Mouse (Mus musculus): ENCODE measurements around the gene Sfr1.

Gene Sfr1

DNA sequence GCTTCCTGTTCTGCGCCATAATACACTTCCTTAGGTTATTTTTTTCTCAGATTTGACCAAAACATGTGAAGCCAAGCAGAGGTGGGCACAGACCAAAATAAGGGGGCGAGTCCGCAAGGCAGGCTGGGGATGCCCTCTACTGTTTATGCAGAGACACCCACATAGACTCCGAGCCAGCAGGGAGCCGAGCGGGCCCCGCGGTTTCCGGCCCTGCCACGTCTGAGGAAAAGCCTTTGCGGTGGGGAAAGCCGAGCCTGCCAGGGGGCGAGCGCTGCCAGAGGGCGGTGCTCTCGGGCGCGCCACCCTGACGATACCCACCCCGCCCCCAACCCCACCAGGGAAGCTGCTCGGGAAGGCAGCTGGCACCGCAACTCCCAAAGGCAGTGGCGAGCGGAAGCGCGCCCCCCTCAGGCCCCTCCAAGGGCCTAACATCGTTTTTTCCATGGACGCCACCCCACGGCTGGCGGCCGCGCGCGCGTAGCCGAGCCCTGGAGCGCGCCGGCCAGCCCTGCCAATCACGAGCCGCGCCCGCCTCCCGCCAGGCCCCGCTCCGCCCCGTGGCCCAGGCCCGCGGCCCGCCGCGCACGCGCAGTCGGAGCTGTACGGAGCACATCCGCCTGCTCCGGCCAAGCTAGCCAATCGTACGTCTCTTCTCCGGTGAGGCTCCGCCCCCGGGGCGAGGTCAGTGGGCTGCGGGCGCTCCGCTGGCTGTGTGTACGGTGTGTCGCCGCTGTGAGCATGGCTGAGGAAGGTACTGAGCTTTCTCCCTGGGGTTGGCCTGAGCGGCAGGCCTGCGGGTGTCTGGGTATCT, at the start of gene Sfr1:
Gene Sfr1, plus strand, starts transcription at position 612 of the 811 bp plus-strand sequence.
- peak; percentile 100 for DNase-seq

DNA sequence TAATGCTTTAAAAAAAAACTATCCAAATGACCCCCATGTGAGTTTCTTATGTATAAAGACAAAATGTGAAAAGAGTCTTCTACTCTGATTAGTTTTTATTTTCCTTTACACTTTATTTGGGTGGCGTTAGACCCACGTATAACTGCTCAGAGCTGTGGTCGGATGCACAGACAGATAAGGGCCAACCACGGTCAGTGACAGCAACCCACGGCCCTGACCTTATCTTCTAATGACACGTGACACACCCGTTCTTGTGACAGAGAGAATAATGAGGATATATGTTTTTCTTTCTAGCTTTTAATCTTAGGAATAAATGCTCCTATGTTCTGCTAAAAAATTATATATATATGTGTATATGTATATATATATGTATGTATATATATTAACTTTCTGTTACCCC, 41.9 kb upstream of the Sfr1 start:
- no peak for DNase-seq

DNA sequence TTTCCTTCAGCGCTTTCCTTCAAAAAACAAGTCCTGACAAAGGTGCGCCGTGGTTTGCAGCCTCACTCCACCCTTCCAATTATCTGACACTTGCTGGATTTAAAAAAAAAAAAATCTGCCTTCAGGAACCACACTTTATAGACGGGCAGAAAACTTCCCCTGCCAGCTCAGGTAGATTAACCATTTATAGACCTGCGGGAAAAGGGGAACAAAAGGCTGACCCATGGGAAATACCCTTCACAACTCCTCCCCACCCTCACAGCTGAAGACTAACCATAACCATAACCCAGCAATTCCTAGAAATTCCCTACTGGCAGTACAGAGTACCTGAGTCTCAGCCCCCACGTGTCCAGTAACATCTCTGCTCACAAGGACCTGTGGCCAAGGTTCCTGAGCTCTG, 39.5 kb upstream of the Sfr1 start, which contains the start of gene Col17a1:
Gene Col17a1, minus strand, starts transcription at position 101 of the 400 bp plus-strand sequence.
- no peak for DNase-seq

DNA sequence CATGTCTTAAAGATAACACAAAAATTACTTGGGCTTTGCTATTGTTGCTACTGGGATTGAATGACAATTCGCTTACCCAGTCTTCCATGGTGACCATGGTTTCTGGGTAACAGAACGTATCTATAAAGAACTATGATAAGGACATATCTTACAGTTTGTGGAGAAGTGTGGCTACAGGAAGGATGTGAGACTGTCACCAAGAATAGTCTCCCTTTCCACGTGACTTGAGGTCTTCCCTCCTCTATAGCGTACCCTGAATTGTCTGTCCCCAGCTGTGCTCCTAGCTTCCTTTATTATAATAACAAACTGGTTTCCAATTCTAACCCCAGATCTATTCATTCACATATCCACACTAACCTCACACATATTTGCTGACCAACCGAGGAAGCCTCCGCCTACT, 35.8 kb upstream of the Sfr1 start:
- DNase-seq = no peak

DNA sequence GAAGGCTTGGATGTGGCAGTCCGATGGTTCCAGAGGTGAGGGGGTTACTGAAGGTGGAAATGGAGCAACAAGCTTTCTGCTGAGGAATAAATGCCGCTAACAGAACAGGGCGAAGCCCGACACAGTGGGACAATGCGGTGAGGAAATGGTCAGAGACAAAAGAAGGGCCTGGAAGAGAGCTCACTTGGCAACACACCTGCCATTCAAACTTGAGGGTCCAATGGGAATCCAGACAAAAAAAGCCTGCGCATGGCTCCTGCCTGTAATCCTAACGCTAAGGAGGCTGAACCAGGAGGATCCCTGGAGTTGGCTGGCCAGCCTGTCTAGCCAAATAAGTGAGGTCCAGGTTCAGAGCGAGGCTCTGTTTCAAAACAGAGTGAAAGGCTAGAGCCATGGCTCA, 35.1 kb upstream of the Sfr1 start:
- DNase-seq = no peak

DNA sequence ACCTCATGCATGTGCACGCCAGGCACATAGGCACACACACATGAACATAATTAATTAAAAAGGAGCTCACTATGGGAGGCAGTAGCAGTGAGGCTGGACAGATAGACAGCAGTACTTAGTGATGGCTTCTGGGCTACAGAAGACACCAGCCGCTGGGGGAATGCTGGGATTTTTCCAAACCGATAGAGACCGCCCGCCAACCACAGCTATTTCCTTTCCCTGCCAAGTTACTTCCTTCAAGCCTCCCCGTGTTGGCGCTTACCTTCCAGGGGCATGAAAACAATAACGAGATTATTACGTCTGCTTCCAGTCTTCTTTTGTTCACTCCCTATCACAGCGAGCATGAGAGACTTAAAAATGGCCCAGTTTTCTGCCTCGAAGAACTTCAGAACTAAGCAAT, 34.4 kb upstream of the Sfr1 start:
- no peak for DNase-seq

DNA sequence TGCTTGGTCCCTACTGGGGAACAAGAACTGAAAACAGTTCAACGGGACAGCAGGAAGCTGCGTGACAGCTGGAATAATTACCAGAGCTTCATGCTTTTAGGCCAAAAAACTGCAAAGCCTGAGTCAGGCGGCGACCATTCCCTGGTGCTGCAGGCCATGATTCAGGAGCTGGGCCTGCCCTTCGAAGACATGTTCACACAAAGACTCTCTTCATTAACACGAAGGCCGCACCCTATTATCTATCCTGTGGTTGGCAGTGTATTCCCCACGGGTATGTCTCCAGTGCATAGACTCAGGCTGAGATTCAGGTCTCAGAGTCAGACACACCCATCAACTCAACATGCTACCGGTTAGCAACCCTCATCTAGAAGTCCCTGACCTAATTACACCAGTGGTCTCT, 33.2 kb upstream of the Sfr1 start:
- DNase-seq = no peak

DNA sequence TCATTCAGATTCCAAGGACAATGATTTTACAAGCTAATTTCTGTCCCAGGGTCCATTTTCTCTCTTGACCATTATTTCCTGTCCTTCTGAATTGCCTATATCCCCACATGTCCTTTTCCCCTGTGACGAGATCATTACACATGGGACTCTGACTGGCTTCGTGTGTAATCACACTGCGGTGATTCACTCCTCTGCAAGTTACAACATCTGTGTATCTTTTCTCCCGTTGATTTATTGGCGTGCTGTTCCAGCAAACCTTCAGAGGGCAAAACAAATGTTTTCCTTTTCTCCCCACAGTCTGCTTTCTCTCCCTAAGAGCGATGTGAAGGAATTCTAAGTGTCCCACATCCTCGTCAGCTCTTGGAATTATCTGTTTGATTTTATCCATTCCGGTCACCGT, 31.7 kb upstream of the Sfr1 start:
- no peak for DNase-seq

DNA sequence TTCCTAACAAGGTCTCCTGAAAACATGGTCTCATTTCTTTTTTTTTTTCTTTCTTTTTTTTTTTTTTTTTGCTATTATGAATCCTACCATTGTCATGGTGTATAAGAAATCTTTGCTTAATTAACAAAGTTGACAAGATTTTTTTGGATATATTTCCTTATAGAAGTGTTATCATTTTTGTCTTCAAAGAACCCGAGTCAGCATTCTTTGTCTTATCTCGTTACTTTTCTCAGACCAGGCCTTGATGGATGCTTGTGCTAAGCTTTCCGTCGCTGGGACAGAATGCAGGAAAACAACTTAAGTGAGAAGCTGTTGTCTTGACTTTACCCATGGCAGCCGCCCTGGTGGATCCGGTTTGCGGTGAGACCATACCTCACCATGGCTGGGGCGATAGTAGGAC, 31.0 kb upstream of the Sfr1 start:
- DNase-seq = no peak

DNA sequence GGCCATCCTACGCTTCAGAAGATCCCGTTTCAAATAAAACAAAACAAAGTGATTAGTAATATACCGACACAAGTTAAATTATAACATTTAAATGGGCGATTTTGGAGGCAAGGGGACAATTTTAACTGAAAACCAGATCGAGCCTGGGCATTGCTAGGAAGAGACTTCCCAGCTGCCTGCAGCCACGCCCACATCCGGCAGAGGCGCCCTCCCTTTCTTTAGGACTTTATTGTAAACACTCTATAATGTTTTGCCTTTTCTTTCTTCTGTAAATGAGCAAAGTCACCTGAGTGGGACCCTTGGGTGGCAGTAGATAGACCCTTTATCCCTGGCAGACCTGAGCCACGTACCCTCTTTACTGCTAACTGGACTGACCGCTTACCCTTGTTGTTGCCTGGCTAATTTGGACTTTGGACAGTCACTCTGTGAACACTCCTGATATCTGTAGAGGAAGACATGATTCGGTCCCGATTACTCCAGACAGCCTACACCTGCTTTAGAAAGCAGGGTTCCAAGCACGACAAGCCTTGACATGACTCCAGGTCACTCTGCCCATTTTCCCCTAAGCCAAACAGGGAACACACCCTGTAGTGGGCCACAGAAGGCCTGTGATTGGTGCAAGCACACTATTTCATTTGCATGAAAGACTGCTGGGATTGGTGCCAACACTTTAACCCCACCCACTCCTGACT, 26.3 kb upstream of the Sfr1 start:
- no peak for DNase-seq

DNA sequence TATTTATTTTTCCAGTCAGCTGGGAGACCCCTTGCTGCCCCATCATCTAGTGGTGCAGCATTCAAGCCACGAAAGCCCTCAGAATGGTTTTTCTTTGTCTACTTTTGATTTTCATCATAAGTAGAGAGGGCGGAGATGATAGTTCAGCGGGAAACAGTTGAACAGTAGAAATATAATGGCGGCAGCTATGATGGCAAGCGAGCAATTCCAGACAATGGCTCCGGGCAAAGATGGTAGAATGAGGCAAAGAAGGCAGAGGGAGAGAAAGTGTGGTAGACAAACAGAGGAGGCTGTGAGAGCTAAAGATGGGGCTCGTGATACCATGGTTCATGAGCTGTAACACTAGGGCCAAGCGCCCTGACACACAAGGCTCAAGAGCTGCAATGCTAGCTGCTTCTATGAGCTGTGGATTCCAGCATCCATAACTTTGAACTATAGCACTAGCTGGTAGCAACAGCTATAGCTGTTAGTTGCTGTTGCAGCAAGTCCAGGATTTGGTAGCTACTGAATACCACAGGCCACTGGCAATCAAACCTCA, 25.6 kb upstream of the Sfr1 start:
- DNase-seq = no peak

DNA sequence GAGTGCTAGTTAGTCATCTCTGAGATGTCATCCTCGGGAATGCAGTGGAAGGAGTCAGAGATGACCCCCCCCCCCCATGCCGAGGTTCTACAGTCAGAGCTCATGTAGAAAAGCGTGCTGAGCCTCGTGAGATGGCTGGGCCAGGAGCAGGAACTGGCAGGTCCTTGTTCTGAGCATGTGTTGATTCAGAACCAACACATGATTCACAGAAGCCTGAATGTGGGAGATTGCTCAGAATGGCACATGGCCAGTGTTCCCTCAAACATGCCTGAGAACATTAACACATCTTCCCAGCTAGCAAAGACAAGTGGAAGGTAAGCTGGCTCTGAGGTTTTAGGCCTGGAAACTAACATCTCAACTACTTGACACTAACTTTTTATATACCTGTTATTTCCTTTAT, 21.1 kb upstream of the Sfr1 start:
- DNase-seq = no peak

DNA sequence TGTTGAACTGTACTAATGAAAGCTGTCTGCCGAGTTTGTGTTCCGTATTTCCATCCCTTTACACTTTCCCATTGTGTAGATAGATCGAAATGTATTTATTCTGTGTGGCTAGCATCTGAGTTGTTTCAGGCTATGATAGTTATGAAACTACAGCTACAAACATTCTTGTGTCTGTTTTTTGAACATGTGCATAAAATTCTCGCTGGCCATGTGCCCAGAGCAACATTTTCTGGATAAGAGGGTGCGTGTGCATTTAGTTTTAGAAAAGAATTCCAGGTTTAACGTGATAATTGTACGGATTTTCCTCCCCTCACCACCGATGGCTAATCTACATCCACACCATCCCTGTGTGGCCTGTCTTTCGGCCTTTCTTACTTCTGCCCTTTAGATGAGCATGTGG, 18.0 kb upstream of the Sfr1 start:
- DNase-seq = no peak

DNA sequence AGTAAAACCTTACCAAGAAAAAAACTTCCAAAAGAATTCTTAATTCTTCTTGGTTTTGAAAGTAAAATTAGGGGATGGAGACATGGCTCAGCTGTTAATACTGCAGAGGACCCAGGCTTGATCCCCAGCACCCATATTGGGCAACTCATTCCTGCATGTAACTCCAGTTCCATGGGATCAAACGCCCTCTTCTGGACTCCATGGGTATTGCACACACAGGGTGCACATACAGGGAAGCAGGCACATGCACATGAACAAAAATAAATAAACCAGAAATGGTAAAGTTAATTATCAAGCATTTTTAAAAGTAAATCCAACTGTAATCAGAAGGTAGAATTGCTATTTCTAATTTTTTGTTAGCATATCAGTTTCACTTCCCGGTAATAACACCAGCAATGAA, 15.3 kb upstream of the Sfr1 start:
- no peak for DNase-seq

DNA sequence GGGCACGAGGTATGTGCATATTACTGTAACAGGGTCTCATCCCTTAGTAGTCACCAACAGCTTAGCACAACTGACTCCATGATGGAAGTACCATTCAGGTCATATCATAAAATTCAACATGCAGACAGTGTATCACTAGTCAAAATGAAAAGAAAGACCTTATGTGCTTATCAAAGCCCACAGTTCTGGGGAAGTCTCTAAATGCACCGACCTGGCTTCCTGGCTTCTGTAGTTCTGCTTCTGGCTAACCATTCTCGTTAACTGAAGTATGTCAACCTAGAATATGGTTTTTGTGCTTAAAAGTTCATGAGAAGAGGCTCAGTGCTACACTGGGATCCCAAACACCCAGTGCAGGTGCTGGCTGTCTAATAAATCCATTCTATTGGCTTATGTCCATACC, 12.3 kb upstream of the Sfr1 start:
- no peak for DNase-seq

DNA sequence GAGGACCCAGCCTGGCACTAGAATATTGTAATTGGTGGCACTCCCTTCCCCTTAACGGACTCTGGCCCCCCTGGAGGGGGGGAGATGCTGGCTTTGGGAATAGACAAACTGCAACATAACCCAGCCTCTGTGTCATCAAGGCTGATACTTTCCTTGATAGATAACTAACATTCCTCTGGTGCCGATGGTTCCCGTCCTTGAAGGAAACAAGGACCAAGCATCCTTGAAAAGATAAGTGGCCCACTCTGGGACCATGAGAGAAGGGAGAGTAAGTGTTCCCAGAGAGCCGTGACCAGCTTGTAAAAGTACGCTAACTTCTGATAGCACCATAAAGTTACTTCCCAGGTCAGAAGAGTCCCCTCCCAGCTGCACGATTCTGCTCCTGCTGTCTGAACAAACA, 9.0 kb upstream of the Sfr1 start:
- DNase-seq = no peak

DNA sequence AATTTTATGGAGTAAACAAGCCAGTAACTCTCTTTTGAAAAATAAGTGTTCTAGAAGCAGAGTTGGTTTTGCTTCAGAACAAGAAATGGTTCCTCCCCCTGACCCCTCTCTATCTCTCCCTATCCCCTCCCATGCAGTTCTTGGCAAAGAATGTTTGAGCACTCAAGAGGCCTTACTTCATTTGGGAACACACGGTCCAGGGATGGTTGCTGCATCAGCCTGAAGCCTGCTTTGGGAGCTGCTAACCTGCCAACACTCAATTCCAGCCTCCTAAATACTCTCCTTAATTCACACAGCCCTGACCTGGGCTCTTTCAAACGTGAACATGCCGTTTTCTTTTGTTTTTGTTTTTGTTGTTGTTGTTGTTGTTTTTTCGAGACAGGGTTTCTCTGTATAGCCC, 6.6 kb upstream of the Sfr1 start:
- no peak for DNase-seq

DNA sequence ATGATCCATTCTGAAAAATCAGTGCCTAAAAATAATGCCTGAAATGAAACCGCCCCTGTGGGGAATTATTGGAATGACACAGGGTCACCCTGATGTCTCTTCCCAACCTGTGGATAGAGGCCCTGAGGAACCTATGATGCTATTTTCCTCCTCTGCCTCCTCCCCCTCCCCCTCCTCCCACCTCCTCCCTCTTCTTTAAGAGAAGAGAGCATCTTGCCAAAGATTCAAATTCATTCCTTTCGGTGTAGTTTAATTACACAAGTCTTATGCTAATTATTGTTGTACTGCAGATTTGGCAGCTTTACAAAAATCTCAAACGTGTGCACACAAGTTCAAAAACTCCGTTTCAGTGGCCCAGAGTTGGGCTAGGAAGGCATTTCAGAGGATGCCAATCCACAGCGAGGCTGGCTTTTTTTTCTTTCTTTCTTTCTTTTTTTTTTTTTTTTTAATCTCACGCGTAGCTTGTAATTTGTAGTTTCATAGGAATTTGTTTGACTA, 5.8 kb upstream of the Sfr1 start:
- DNase-seq = no peak

DNA sequence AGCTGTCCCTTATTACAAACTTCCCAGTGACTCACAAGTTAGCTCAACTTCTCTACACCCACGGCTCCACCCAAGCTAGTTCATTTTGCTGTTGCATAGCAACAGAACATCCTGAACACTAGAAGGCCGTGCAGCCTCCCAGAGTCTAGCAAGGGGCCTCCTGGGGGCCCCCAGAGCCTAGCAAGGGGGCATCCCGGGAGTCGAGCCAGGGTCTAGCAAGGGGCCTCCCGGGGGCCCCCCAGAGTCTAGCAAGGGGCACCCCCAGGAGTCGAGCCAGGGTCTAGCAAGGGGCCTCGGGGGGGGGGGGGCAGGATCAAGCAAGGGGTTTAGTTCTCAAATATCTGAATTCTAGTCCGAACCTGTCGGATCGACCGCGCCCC, 801 bp upstream of the Sfr1 start:
- DNase-seq = peak; percentile 66

DNA sequence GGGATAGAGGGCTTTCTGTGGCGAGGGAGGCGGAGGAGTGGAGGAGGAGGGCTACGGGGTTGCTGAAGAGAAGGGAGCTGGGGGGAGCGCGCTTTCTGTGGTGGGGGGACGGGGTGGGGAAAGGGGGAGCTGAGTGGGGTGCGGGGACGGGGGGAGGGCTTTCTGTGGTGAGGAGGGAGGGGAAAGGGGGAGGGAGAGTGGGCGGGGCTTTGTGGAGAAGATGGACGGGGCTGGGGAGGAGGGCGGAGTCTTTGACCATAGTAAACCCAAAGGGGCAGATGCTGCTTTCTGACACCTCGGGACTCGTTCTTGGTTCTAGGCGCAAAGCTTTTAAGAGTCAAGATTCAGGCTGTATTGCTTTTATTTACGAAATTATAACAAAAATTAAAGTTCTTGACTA, 449 bp downstream of the Sfr1 start:
- DNase-seq = no peak

DNA sequence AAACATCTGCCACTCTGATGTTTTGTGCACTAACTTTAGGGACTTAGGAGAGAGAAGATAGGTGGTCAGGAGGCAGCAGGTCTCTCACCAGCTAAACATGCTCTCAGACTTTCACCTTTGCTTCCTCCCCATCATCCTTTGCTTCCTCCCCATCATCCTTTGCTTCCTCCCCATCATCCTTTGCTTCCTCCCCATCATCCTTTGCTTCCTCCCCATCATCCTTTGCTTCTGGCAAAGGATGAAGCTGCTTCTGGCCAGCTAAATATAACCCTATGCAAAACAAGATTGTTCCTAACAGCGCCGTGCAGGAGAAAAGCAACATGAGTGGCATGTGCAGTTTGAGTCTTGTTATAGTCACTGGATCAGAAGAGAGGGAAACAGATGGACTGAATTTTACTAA, 15.6 kb downstream of the Sfr1 start:
- DNase-seq = no peak

DNA sequence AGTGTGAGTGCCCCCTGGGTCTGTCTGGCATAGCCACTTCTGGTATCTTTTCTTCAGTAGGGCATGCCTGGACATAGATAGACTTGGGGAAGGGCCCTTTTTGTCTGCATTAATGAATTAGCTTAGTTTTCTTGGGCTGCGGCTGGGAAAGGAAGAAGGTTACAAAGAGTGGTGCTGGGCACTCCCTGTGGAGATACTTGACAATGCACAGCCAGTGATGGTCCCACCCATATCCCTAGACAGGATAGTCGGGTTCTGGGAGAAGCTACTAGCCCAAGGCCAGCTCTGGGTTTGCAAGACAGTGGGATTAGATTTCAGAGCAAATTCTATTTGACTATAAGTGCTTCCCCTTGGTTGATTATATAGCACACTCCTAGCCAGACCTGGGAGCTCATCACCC, 17.5 kb downstream of the Sfr1 start:
- DNase-seq = no peak

DNA sequence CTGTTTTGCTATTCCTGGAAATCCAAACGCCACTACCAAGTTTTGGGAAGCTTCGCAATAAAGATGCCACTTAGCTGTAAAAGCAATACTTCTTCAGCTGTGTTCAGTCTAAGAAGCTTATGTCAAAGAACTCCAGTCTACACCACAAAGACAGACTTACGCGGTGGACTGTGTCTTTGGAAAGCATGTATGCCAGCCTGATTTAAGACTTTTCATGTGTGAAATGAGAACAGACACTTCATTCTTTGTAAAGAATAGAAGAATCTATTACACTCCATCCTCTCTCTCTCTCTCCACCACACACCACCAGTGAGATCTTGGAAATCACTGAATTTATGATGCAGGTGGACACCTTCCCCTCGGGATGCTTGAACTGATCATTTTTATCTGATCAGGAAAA, 18.9 kb downstream of the Sfr1 start:
- DNase-seq = no peak

DNA sequence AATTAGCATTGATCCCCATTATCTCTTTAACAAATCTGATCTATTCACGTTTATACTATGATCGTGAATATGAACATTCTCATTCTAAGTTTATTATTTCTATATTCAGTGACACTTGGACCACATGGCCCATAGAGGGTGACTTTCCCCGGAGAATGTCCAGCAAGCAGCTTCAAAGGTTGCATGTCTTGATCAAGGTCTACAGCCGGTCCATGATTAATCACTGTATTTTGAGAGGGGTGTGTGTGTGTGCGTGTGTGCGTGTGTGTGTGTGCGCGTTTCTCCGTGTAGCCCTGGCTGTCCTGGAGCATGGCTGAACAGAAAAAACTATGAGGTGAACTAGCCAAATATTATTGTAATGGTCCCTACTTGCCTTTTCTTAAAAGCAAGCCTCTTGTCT, 21.0 kb downstream of the Sfr1 start:
- no peak for DNase-seq

Measured in cerebellum, adult 11-12 months (tissue).